Comparison of ENCODE assay signal across 8 mouse cellular contexts in the genomic region with DNA sequence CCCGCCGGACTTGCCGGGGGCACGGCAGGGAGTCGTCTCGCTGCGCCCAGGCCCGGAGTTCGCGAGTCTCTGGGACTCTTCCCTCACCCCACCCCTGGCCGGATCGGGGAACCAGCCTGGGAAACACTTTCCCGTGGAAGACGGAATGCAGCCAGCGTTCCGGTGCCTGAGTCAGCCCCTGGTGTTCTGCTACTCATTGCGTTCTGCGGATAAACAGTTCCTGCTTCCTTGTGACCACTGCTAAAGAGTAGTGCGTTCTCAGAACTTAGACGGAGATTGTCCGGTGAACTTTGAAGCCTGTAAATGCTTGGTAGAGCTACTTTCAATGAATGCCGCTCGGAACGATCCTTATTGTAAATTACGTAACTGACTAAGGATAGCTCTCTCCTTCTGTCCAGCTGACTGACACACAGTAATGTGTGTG. TPM values are rescaled to one million over a fixed set of nuclear protein-coding genes. Genes with fewer than 3 reads are reported as not detected.
DNase-seq lines count a peak whose midpoint lies in the region; ATAC-seq and TF ChIP-seq lines count a peak whose summit lies in the region.

No protein-coding gene starts in this region.

- peak; percentile 60 for ATAC-seq in intestine, embryonic 16.5 days
- ATAC-seq in megakaryocyte-erythroid progenitor cell, adult 5-6 weeks (replicated peaks; ENCODE audit: low FRiP score, low TSS enrichment, poor library complexity, severe bottlenecking), result peak; percentile 21

- no peak for TF ChIP-seq CTCF in small intestine, adult 2 months (IDR thresholded peaks at IDR 0.05; ENCODE audit: extremely low read depth, insufficient read length, insufficient replicate concordance, low read depth, low read length)

- peak; percentile 78 for DNase-seq in 3T3-L1 (ENCODE audit: low read depth, low spot score)
- DNase-seq in adrenal gland, adult 8-10 months, result peak; percentile 43
- DNase-seq in embryo, embryonic 11 days, result peak; percentile 76
- DNase-seq in gastrocnemius, postnatal 25 days, result peak; percentile 50
- DNase-seq in left cerebral cortex, postnatal 25 days (ENCODE audit: low spot score in 2 of 2), result peak; percentile 60 to 67

- H3K4me3 ChIP-seq in intestine, embryonic 16.5 days (ENCODE audit: low read length), result peak overlapping the region; percentile 86
- H3K4me3 ChIP-seq in small intestine, adult 2 months (ENCODE audit: low read depth, low read length), result peak overlapping the region; percentile 83

- TF ChIP-seq POLR2A in small intestine, adult 2 months (IDR thresholded peaks at IDR 0.05; ENCODE audit: low read depth, low read length), result peak; percentile 76; the same call in 1 of the 2 replicates

- no peaks in the 10 kb centered on the region for H3K36me3 ChIP-seq in intestine, embryonic 16.5 days (ENCODE audit: control insufficient read depth, insufficient read depth, low read length)
- H3K36me3 ChIP-seq in small intestine, adult 2 months (ENCODE audit: control insufficient read depth, insufficient read depth, low read length), result no peaks in the 10 kb centered on the region

- H3K27me3 ChIP-seq in intestine, embryonic 16.5 days (replicated peaks; ENCODE audit: control insufficient read depth, insufficient read depth, low read length), result no peaks in the 10 kb centered on the region
- no peaks in the 10 kb centered on the region for H3K27me3 ChIP-seq in small intestine, adult 2 months (ENCODE audit: control insufficient read depth, insufficient read depth, low read length)

- WGBS in intestine, embryonic 16.5 days, result under 1% methylated on average over 24 of the region's 25 CpGs
- 2% methylated on average over 25 of the region's 25 CpGs for WGBS in small intestine, adult 2 months

- H3K4me2 ChIP-seq in intestine, embryonic 16.5 days (ENCODE audit: low read depth, low read length), result peak overlapping the region; percentile 60

- peak overlapping the region; percentile 86 for H3K9ac ChIP-seq in intestine, embryonic 16.5 days (ENCODE audit: low read depth, low read length)

- intact Hi-C loops in left cerebral cortex, postnatal 25 days (cut with DNase I), result loop anchor here (2.0 kb wide), 2 partner anchors 111 to 523 kb away; partner anchors contain the start of genes Atp6v1d, Eif2s1 and Gphn

- peak overlapping the region; percentile 98 for H3K27ac ChIP-seq in intestine, embryonic 16.5 days (ENCODE audit: low read length)
- H3K27ac ChIP-seq in small intestine, adult 2 months (ENCODE audit: insufficient read depth, low read depth, low read length), result peak overlapping the region; percentile 91

- no peaks in the 10 kb centered on the region for H3K4me1 ChIP-seq in intestine, embryonic 16.5 days (ENCODE audit: control insufficient read depth, insufficient read depth, low read length)
- no peaks in the 10 kb centered on the region for H3K4me1 ChIP-seq in small intestine, adult 2 months (ENCODE audit: control insufficient read depth, insufficient read depth, insufficient read length, low read length)

- H3K9me3 ChIP-seq in intestine, embryonic 16.5 days (ENCODE audit: control insufficient read depth, low read length), result no peaks in the 10 kb centered on the region

RNA-seq across cellular contexts. Expression of gene Mpp5, which starts 0.7 kb away (rescaled TPM):
- total RNA-seq in adrenal gland, adult 8-10 months (2022), result 10 to 100 TPM; 33.7 to 40.3 (median 36.2) TPM
- total RNA-seq in gastrocnemius, postnatal 25 days (2021), result 10 to 100 TPM; 11.7 to 17.0 TPM
- 24.4 and 25.8 TPM in 2 replicates for polyA plus RNA-seq in intestine, embryonic 16.5 days (2015; fragmentation: Nextera tagmentation; extraction: Ambion mirVana)
- 10 to 100 TPM; 22.4 to 28.3 TPM for total RNA-seq in left cerebral cortex, postnatal 25 days (2021)
- total RNA-seq in megakaryocyte-erythroid progenitor cell, adult 5-6 weeks (2014; fragmentation: Nextera tagmentation), result 11.8 and 15.5 TPM in 2 replicates
- total RNA-seq in megakaryocyte-erythroid progenitor cell, adult 5-6 weeks (2017), result 19.1 and 37.4 TPM in 2 replicates
- 0.39 and 1.7 TPM in 2 replicates for polyA plus RNA-seq in small intestine, adult 2 months (2012; rRNA removed)

RNA-seq across cellular contexts. Expression of gene Fam71d, which starts 58.1 kb away (rescaled TPM):
- 1 to 10 TPM in 1 of 4 experiments, under 1 TPM in 1, not detected in 2; 0.20 to 1.2 TPM for total RNA-seq in adrenal gland, adult 8-10 months (2022)
- not detected for total RNA-seq in gastrocnemius, postnatal 25 days (2021)
- polyA plus RNA-seq in intestine, embryonic 16.5 days (2015; fragmentation: Nextera tagmentation; extraction: Ambion mirVana), result not detected in 2 replicates
- total RNA-seq in left cerebral cortex, postnatal 25 days (2021), result 1 to 10 TPM in 1 of 2 experiments, under 1 TPM in 1; 0.69 to 2.2 TPM
- total RNA-seq in megakaryocyte-erythroid progenitor cell, adult 5-6 weeks (2014; fragmentation: Nextera tagmentation), result not detected in 2 replicates
- not detected in 2 replicates for total RNA-seq in megakaryocyte-erythroid progenitor cell, adult 5-6 weeks (2017)
- polyA plus RNA-seq in small intestine, adult 2 months (2012; rRNA removed), result not detected in 2 replicates

Comparison
In these comparisons a context has a peak if more than half of its experiments do, and no peak if none do; other contexts are left out.
1. Peak in every context shown above with its lines: DNase-seq, ATAC-seq, H3K4me3 ChIP-seq and H3K27ac ChIP-seq.